Mouse (Mus musculus): ENCODE data around the gene Tff1. TPM values are rescaled to one million over a fixed set of nuclear protein-coding genes. Genes with fewer than 3 reads are reported as not detected.
A peak's percentile ranks its signal among the peaks of the same experiment; 100 is the strongest.

Gene Tff1
- total and polyA plus RNA-seq, 3 experiments, result not detected

DNA sequence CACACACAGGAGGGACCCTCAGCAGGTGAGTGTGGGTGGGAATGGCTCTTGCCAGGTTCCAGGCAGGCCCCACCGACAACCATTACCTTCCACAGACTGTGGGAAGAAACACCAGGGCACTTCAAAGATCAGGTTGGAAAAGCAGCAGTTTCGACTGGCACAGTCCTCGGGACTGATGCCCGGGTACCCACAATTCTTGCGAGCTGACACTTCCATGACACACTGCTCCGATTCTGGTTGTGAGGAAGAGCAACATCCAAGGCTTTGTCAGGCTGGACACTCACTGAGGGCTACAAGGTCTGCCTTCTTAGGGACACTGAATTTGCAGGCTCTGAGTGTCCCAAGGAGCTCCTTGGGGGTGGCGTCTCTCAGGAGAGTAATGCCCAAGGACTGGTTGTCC lies 23.0 kb downstream of the Tff1 start:
- no peak overlapping the region for H3K4me3 ChIP-seq (ENCODE audit: control insufficient read depth in 1 of 2, insufficient read depth in 1 of 2, low read depth in 2 of 2, low read length in 2 of 2)
- no peaks in the 10 kb centered on the region for H3K79me2 ChIP-seq (ENCODE audit: control insufficient read depth, insufficient read depth, low read length, poor library complexity)
- H3K4me1 ChIP-seq (ENCODE audit: control insufficient read depth in 1 of 2, insufficient read depth in 2 of 2, low read length in 2 of 2), result 0 out of 4 replicates have a peak, but pooled peaks cover 0 to 2% of the 10 kb centered on the region in 2 experiments
- H3K27ac ChIP-seq (ENCODE audit: control insufficient read depth, low read depth, low read length), result no peak overlapping the region
- no peak overlapping the region for H3K9ac ChIP-seq (ENCODE audit: control insufficient read depth, low read depth, low read length, poor library complexity, severe bottlenecking)
- no peaks in the 10 kb centered on the region for H3K36me3 ChIP-seq (ENCODE audit: control insufficient read depth in 1 of 2, insufficient read depth in 2 of 2, low read length in 2 of 2)
- H3K27me3 ChIP-seq (ENCODE audit: control insufficient read depth in 1 of 2, insufficient read depth in 2 of 2, low read length in 2 of 2), result peaks cover 0 to 7% of the 10 kb centered on the region in 2 experiments; a peak in 3 of 4 replicates
- TF ChIP-seq POLR2AphosphoS5 (IDR thresholded peaks at IDR 0.05; ENCODE audit: borderline replicate concordance, low read depth, low read length) (no peak), EP300 (IDR thresholded peaks at IDR 0.05; ENCODE audit: low read depth in 1 of 2, low read length in 2 of 2) (no peak), POLR2AphosphoS2 (IDR thresholded peaks at IDR 0.05; ENCODE audit: low read length) (no peak), USF1 (IDR thresholded peaks at IDR 0.05; ENCODE audit: low read depth, low read length) (no peak), MYB (IDR thresholded peaks at IDR 0.05; ENCODE audit: low read depth, low read length) (no peak), MXI1 (IDR thresholded peaks at IDR 0.05; ENCODE audit: low read depth, low read length) (no peak), UBTF (IDR thresholded peaks at IDR 0.05; ENCODE audit: borderline replicate concordance, insufficient read depth, low read depth, low read length) (no peak), MAX (IDR thresholded peaks at IDR 0.05; ENCODE audit: low read length) (no peak), MAZ (IDR thresholded peaks at IDR 0.05; ENCODE audit: low read depth, low read length) (no peak), ZMIZ1 (IDR thresholded peaks at IDR 0.05; ENCODE audit: low read depth, low read length) (no peak), KAT2A (conservative IDR thresholded peaks at IDR 0.05; ENCODE audit: low read depth, low read length) (no peak), MYC (IDR thresholded peaks at IDR 0.05; ENCODE audit: low read depth, low read length) (no peak), TBP (IDR thresholded peaks at IDR 0.05; ENCODE audit: low read depth, low read length) (no peak), ZC3H11A (IDR thresholded peaks at IDR 0.05; ENCODE audit: low read depth, low read length) (no peak), NRF1 (IDR thresholded peaks at IDR 0.05; ENCODE audit: insufficient read depth, low read depth, low read length, poor library complexity, severe bottlenecking) (no peak)
- no peaks in the 10 kb centered on the region for H3K9me3 ChIP-seq (replicated peaks; ENCODE audit: insufficient read depth, low read length)
- no peak for DNase-seq (ENCODE audit: low read depth, low spot score)

DNA sequence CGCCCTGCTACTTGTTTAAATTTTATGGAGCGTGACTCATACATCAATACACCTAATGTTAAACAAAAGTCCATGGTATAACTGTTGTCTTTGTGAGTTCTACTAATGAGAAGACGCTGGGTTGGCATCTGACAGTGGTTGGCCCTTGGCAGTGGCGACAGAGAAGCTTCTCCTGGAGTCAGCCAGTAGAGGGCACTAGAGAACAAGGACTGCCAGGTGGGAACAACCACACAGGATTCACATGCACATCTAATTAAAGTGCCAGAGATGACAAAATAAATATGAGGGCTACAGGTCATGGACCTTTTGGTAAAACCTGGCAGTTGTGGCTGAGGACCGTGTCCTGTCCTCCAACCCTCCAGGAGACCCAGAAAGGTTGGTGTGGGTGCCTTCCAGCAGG lies 26.7 kb downstream of the Tff1 start:
- Histone ChIP-seq H3K36me3 (ENCODE audit: control insufficient read depth in 1 of 2, insufficient read depth in 2 of 2, low read length in 2 of 2) (no peaks in the 10 kb centered on the region), H3K9ac (ENCODE audit: control insufficient read depth, low read depth, low read length, poor library complexity, severe bottlenecking) (no peak overlapping the region), H3K4me1 (ENCODE audit: control insufficient read depth in 1 of 2, insufficient read depth in 2 of 2, low read length in 2 of 2) (0 out of 4 replicates have a peak, but pooled peaks cover 0 to 2% of the 10 kb centered on the region in 2 experiments), H3K9me3 (replicated peaks; ENCODE audit: insufficient read depth, low read length) (no peaks in the 10 kb centered on the region), H3K79me2 (ENCODE audit: control insufficient read depth, insufficient read depth, low read length, poor library complexity) (no peaks in the 10 kb centered on the region), H3K27ac (ENCODE audit: control insufficient read depth, low read depth, low read length) (no peak overlapping the region), H3K4me3 (ENCODE audit: control insufficient read depth in 1 of 2, insufficient read depth in 1 of 2, low read depth in 2 of 2, low read length in 2 of 2) (no peak overlapping the region), H3K27me3 (ENCODE audit: control insufficient read depth in 1 of 2, insufficient read depth in 2 of 2, low read length in 2 of 2) (peaks cover 0 to 1% of the 10 kb centered on the region in 2 experiments; a peak in 2 of 4 replicates)
- TF ChIP-seq NRF1 (IDR thresholded peaks at IDR 0.05; ENCODE audit: insufficient read depth, low read depth, low read length, poor library complexity, severe bottlenecking) (no peak), MXI1 (IDR thresholded peaks at IDR 0.05; ENCODE audit: low read depth, low read length) (no peak), SMC3 (IDR thresholded peaks at IDR 0.05; ENCODE audit: low read depth, low read length) (peak; percentile 96), BHLHE40 (IDR thresholded peaks at IDR 0.05; ENCODE audit: borderline replicate concordance, low read depth, low read length) (no peak), RCOR1 (IDR thresholded peaks at IDR 0.05; ENCODE audit: low read depth, low read length) (no peak), NELFE (IDR thresholded peaks at IDR 0.05; ENCODE audit: low read depth, low read length) (no peak), ETS1 (IDR thresholded peaks at IDR 0.05; ENCODE audit: low read depth, low read length) (no peak), TBP (IDR thresholded peaks at IDR 0.05; ENCODE audit: low read depth, low read length) (no peak), ZNF384 (IDR thresholded peaks at IDR 0.05; ENCODE audit: low read depth, low read length) (0 out of 2 replicates have a peak, but pooled peaks have one; percentile 13), E2F4 (IDR thresholded peaks at IDR 0.05; ENCODE audit: borderline replicate concordance, low read depth, low read length) (no peak), MYB (IDR thresholded peaks at IDR 0.05; ENCODE audit: low read depth, low read length) (no peak), ZC3H11A (IDR thresholded peaks at IDR 0.05; ENCODE audit: low read depth, low read length) (peak; percentile 97), SIN3A (IDR thresholded peaks at IDR 0.05; ENCODE audit: low read length) (no peak; the same call in 1 of the 2 replicates), CTCF (IDR thresholded peaks at IDR 0.05 in 2 of 3, conservative IDR thresholded peaks at IDR 0.05 in 1 of 3; ENCODE audit: control insufficient read depth in 1 of 3, insufficient read depth in 1 of 3, low read depth in 2 of 3, low read length in 3 of 3, poor library complexity in 1 of 3, severe bottlenecking in 1 of 3) (peak; percentile 85 to 98 (median 90)), KAT2A (conservative IDR thresholded peaks at IDR 0.05; ENCODE audit: low read depth, low read length) (no peak), GABPA (IDR thresholded peaks at IDR 0.05; ENCODE audit: low read depth, low read length) (no peak), RAD21 (IDR thresholded peaks at IDR 0.05; ENCODE audit: low read depth, low read length) (peak; percentile 97), USF2 (IDR thresholded peaks at IDR 0.05; ENCODE audit: borderline replicate concordance in 1 of 2, insufficient read depth in 1 of 2, low read depth in 1 of 2, low read length in 2 of 2) (no peak), MAZ (IDR thresholded peaks at IDR 0.05; ENCODE audit: low read depth, low read length) (no peak), JUND (IDR thresholded peaks at IDR 0.05; ENCODE audit: low read depth, low read length) (no peak), UBTF (IDR thresholded peaks at IDR 0.05; ENCODE audit: borderline replicate concordance, insufficient read depth, low read depth, low read length) (no peak)
- peak; percentile 78 for DNase-seq (ENCODE audit: low read depth, low spot score)
